Mouse (Mus musculus): ENCODE data around the gene Zfp740. TPM values are rescaled to one million over a fixed set of nuclear protein-coding genes. Genes with fewer than 3 reads are reported as not detected.
A peak's percentile ranks its signal among the peaks of the same experiment; 100 is the strongest.
"Not testable (repeated sequence)": the region's sequence is repeated elsewhere in the genome, so short reads cannot be mapped to it uniquely, and the experiment has no call there.

The Zfp740 gene
- total RNA-seq, 2 experiments from 2014 or later = 131 to 134 TPM

DNA sequence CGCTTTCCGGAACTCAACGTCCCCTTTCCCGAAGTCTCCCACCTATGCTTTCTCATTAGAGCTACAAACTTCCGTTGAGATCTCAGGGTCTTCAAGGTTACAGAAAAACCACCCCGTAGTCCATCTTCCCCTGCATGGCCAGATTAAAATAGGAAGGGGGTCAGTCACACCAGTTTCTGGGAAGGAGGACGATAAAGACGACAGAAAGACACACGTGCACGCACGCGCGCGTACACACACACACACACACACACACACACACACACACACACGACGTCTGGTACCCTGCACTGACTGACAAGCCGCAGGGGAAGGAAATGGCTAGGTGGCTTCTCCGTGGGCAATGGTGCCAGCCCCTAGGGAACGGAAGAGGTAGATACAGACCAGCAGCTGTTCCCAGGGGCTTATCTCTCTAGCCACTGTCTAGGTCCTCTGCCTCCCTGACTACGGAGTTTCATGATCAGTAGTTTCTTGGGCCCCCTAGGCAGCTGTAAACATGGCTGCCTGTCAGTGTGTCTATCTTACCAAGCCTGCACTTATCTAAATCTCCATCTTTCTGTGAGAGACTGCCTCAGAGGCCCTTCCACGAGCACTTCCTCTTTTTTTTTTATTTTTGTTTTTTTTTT, 22.1 kb downstream of the Zfp740 start:
- no peak for DNase-seq (ENCODE audit: low spot score in 2 of 2)

- not testable (repeated sequence) for DNase-seq (ENCODE audit: low spot score in 2 of 2)
These were observed 22.6 kb downstream of the Zfp740 start for GRCm38 (mm10) chr15:102225619-102226018.

DNA sequence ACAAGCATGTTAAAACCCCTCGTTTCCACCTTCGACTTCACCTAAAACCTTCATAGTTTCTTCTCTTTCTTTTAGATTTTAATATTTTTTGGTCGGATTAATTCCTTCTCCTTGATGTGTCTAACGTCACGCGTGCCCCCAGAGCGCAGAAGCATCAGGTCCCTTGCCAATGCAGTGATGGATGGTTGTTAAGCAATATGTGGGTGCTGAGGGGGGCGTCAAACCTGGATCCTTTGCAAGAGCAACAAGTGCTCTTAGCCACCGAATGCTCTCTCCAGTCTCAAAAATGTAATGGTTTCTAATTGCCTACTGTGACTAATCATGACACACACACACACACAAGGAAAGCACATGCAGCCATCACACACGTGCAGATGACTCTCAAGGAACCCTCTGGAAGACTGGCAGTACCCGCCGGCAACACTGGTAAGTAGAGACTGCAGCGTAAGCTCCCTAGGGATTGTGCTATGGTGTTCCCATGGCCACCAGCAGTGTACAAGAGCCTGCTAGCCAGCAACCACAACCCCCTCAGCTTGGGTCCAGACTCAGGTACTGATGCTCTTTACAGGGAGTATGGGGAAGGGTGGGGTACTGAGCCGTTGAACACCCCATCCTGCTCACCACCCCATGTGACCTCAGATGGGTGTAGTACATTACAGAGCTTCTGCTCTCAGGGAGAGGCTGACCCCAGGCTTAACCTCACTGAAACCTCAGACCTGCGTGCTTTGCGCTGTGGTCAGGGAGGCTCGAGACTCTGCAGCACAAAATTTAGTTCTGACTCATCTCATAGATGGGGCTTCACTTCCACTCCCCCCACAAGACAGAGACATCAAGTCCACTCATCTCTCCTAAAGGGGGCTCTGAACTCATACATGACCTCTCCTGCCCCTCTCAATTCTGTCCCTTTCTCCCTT, 27.6 kb downstream of the Zfp740 start:
- DNase-seq (ENCODE audit: low spot score in 2 of 2) = no peak

DNA sequence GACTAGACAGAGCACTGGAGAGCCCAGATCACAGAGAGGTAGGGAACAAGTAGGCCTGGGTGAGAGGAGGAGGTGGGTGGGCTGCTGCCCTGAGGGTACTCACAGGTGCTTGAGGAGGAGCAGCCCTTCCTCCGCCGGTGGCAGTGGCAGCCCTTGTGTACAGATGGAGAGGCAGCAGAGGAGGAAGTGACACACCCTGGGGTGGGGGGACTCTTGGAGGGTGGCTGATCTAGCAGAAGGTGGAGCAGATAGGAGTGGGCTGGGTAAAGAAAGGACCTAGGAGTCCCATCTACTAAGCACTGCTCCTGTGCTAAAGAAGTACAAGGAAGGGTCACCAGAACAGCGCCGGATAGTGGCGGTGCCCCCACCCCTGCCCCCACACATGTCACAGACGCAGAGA, 28.7 kb downstream of the Zfp740 start, which contains the start of gene Itgb7:
Itgb7 (minus strand) TSS at position 197 of the 400 bp plus-strand sequence.
- no peak for DNase-seq (ENCODE audit: low spot score in 2 of 2)

DNA sequence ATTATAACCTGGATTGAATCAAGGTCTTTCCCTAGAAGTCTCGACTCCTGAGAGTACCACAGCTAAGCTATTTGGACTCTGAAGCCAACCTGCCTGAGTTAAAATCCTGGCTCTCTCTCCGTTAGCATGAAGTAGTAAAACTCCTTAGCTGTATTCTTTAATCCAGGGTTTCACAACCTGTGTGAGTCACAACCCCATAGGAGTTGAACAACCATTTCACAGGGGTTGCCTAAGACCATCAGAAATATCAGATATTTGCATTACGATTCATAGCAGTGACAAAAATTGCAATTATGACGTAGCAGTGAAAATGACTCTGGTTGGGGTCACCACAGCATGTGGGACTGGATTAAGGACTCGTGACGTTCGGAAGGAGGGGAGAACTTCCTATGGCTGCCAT, 29.7 kb downstream of the Zfp740 start:
- no peak for DNase-seq (ENCODE audit: low spot score in 2 of 2)

DNA sequence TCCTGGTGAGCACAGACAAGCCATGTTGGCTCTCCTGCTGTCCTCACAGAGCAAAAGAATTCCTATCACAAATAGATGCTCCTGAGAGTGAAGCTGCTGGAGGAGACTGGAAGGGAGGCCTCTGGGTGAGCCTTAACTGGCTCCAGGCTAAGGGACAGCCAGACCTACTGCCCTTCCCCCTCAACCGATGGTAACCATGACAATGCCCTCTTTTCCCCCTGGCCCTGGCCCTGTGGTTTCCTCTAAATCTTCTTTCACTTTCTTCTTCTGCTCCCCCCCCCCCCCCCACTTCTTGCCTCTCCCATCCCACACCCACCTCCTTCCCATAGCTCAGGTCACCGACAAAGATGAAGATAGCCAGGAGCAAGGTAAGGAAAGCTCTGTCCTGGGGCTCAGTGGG, 30.8 kb downstream of the Zfp740 start:
- DNase-seq (ENCODE audit: low spot score in 2 of 2) = no peak

DNA sequence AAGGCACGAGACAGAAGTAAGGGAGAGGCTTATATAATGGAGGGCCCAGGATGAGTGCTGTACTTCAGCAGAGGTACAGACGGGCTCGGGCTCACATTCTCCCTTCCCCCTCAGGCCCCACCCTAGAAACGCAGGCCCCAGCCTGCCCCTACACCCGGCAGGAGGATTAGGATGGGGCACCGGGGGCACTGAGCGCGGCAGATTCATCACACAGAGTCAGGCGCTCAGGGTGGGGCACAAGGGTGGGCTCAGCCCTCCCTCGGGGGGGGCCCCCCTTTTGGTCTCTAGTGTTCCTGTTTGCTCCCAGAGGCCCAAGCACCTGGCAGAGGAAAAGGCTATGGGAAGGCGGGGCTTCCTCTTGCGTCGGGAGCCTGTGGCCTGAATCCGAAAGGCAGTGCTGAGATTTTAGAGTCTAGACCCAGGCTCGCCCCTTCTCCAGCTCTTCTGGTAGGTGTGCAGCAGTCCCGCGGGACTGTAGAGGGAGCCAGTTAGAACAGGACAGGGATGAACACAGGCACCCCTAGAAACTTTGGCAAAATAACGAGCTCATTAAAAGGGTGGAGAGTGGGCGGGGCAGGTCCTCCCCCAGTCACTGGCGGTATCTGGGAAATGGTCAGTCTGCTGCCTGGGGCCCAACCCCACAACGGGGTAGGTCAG, 32.5 kb downstream of the Zfp740 start:
- DNase-seq (ENCODE audit: low spot score in 2 of 2) = no peak

DNA sequence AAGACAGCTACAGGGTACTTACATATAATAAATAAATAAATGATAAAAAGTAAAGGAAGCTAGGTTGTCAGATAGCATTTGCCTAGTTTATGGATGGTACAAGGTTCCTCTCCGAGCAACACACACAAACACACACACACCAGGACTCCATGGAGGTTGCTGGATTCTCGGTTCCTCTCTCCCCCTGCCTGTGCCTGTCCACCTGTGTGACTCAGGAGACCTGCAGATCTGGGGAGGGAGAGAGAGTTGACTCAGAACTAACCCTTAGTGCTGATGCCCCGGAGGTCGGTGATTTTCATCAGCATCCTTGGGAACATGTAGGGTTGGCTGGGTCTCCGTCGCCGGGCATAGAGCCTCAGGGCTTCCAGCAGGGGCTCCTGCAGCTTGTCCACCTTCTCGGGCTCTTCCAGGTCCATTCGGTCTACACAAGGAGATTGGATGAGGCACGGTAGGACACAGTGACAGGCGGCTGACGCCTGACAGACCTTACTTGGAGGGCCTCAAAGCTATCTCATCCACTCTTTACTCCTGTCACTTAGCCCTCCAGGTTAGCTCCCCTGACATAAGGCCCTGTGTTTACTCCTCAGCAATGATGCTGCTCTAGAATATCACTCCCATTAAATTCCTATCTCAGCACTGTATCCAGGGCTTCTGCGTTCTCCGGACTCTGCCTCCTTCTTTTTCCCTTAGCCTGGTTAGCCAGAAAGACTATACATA, 35.7 kb downstream of the Zfp740 start:
- DNase-seq (ENCODE audit: low spot score in 2 of 2) = no peak

- DNase-seq (ENCODE audit: low spot score in 2 of 2) = peak; percentile 61 to 80
These were observed 36.2 kb downstream of the Zfp740 start for GRCm38 (mm10) chr15:102239260-102239590.

DNA sequence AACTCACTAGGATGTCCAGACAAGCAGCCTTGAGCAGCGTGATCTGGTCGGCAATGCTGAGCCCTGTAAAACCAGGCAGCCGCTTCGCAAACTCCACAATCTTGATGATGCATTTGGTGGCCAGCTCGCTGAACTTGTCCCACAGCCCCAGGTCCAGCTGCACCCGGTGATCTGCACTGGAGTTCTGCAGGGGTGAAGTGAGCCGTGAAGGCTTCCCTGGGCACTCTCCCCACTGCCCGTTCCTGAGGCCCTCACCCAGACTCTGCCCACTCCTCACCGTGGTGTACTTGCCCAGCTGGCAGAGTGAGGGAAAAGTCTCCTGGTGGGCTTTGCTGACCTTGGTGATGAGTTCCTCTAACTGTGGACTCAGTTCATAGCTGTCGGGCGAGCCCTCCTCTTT, 36.8 kb downstream of the Zfp740 start:
- no peak for DNase-seq (ENCODE audit: low spot score in 2 of 2)

GRCm38 (mm10) chr15:102240607-102241006, 37.6 kb downstream of the Zfp740 start:
- DNase-seq (ENCODE audit: low spot score in 2 of 2) = no peak

DNA sequence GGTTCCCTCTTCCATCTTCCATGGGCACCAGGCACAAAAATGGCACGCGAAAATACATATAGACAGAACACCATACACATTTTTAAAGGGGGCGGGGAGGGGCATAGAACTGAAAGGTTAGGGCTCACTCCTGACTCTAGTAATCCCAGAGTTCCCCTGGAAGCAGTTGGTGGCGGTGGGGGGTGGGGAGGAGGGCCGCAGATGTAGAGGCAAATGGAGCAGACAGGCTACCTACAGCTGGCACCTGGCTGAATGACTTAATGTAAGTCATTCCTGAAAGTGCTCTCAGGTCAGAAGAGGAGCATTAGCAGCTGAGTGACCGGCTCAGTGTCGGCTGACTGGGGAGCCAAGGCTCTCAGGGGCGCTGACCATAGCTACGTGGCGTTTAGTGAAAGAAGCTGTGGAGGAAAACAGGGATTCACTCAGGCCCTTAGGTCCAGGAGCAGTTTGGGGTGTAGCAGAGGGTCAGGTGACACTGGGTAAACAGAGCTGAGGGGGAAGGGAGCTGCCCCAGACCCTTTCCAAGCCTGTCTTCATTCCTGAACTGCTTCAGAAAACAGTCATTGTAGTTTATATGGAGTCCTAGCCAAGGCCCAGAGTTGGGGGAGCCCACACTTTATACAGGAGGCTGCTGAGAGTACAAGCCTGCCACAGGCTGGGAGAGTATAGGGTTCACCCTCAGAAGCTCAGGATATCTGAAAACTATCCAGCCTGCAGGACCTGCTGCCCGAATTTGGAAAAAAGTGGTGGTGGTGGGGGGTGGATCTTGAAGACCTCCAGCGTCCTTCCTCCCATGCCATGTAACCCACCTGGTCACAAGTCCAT, 39.6 kb downstream of the Zfp740 start:
- DNase-seq (ENCODE audit: low spot score in 2 of 2) = no peak

DNA sequence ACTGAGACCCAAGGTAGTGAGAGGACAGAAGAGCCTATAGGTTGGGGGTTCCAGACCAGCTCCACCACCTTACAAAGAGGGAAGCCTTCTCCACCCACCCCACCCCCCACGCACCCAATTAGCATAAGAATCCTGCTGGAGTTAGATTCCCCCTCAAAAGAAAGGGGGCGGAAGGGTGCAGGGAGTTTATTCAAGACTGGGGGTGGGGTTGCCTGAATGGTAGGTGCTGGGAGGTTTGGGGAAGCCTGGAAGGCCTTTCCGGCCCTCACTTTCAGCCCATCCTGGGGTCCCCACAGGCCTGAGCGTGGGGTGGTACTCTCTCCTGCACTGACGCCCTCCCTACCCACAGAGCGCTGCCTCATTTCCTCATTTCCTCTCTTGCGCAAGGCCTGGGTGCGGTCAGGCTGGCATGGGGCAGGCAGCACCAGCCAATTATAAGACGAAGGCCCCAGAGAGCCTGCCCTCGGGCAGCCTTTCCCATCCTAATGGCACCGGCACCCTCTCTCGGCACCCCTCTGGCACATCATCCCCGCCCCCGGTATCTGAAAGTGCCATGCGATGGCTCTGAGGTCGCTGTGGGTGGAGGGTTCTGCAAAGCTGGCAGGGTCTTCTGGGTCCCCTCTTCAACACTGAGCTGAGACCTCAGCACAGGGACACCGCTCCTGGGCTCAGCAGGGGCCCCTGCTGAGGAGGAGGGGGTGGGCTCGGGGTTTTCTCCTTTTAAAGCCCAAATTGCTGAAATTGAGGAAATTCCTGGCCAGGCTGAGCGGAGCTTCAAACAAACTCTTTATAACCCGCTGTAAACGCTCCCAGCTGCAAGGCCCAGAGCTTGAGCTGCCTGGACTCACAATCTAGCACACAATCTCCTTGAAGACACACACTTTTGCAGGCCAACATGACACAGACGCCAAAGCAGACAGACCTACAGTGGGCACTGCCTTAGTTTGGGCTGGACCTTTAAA, 40.5 kb downstream of the Zfp740 start:
- DNase-seq (ENCODE audit: low spot score in 2 of 2) = no peak

GRCm38 (mm10) chr15:102244306-102245191, 41.5 kb downstream of the Zfp740 start:
- DNase-seq (ENCODE audit: low spot score in 2 of 2) = no peak

DNA sequence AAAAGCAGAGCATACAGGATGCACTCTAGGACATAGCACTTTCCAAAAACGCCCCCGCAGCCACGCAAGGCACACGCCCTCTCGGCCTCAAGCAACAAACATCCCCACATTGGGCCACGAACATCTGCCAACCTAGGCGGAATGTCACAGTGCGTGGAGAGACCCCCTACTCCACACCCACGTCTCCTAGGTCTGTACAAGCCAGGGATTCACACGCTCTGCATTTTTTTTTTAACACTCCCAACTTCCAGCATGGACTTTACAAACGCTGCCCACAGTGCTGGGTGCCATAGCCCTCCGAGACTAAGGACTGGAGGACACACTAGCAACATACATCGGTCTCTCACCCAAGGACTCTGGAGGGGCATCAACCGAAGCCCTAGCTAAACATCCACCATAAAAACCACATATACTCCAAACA, 42.4 kb downstream of the Zfp740 start:
- DNase-seq (ENCODE audit: low spot score in 2 of 2) = no peak

GRCm38 (mm10) chr15:102245891-102246741, 43.1 kb downstream of the Zfp740 start:
- DNase-seq (ENCODE audit: low spot score in 2 of 2) = peak in 1 of 2 experiments; percentile 53

- peak; percentile 76 to 84 for DNase-seq (ENCODE audit: low spot score in 2 of 2)
These were observed 43.8 kb downstream of the Zfp740 start for GRCm38 (mm10) chr15:102246866-102247251.

Data from adrenal gland, postnatal 4 days (tissue).